Mouse (Mus musculus) stomach, postnatal 0 days (tissue): Measurements from ENCODE around the gene Magi1.

Source experiments
- CTCF ChIP-seq: IDR thresholded peaks from 2 replicates; pipeline ENCODE4 v1.5.1; 2016; ENCODE audit warnings: antibody characterized with exemption, low read depth, mild to moderate bottlenecking, moderate library complexity
- EP300 ChIP-seq: optimal IDR thresholded peaks from 2 replicates; pipeline ENCODE3; 2016; ENCODE audit warnings: antibody characterized with exemption

GRCm38 (mm10) chr6:93856783-93857182, 426.9 kb downstream of the Magi1 start:
- TF ChIP-seq CTCF (no peak), EP300 (no peak)
